Mouse (Mus musculus) thymus, adult 18-20 months (tissue): ENCODE data around the gene Spata22.
"Not testable (repeated sequence)": the region's sequence is repeated elsewhere in the genome, so short reads cannot be mapped to it uniquely, and the experiment has no call there.

Source experiments
- DNase-seq, 2 experiments: peaks; one replicate each; pipeline ENCODE4 v3.0.0; 2022; ENCODE audit warnings: mixed read lengths in 2 of 2

The Spata22 gene

DNA sequence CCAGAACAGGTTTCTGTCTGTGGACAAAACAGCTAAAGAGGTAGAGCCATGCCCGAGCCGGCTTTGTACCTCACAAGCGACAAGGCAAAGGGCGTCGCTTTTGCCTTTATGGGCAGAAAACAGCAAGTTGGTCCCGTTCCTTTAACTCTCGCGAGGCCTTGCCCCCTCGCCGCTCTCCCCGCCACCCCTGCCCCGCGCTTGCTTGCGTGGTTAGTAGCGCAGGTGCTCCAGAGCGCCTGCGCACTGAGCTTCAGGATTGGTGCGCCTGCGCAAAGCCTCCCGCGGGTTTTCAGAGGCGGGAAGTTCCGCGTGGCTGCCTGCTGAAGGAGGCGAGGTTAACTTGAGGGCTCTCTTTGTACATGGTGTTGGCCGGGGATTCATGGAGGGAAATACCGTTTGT lies at the start of gene Spata22, which contains the start of the genes Aspa and Gm49340:
Spata22 (plus strand) TSS at position 300 of the 400 bp plus-strand sequence.
Aspa (minus strand) TSS at position 155 of the 400 bp plus-strand sequence.
Gm49340 (plus strand) TSS at position 300 of the 400 bp plus-strand sequence.
- no peak for DNase-seq

DNA sequence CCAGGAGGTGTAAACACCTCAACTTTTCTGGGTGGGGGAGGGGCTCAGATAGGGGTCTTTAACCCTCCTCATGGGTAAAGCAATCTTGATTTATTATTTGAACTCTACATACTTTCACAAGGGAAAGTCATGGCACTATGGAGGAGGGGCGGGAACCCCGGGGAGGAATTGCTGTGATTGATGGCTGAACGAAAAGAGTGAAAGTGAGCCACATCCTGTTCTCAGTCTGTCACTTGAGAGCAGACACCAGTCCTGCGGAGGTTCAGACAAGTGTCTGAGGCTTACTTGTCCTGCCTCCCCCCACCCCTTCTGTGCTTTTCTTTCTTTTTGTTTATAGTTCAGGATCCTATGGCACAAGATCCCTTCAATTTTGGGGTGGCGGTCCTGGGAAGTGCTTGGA lies 48.8 kb upstream of the Spata22 start:
- DNase-seq = no peak

DNA sequence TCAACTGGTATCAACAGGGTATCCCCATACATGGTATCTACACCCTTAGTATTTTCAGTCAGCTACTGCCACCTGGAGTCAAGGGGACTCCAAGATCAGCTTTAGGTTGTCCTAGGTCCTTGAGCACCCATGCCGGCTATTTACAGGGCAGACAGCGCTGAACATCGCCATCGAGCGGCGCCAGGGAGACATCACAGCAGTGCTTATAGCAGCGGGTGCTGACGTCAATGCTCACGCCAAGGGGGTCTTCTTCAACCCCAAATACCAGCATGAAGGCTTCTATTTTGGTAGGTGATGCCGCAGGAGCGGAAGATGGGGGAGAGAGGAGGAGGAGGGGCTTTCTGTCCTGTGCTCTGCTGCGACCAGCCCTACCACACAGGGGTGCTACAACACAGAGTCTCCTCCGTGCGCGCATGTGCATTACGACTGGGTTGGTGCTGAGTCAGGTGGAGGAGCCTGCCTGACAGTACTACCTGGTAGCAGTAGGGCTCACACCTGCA lies 48.0 kb upstream of the Spata22 start:
- DNase-seq = peak; percentile 7 to 15

DNA sequence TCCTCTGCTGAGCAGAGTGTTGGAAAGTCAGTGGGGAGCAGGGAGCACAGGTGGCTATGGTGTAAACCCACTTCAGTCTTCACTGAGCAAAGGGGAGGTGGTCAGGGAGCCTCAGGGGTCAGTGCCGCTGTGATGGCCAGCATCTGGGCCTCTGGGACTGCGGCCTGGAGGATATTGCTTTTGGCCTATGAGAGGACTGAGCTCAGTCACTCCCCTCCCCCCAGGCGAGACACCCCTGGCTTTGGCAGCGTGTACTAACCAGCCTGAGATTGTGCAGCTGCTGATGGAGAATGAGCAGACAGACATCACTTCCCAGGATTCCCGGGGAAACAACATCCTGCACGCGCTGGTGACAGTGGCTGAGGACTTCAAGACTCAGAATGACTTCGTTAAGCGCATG lies 46.2 kb upstream of the Spata22 start:
- DNase-seq = no peak

DNA sequence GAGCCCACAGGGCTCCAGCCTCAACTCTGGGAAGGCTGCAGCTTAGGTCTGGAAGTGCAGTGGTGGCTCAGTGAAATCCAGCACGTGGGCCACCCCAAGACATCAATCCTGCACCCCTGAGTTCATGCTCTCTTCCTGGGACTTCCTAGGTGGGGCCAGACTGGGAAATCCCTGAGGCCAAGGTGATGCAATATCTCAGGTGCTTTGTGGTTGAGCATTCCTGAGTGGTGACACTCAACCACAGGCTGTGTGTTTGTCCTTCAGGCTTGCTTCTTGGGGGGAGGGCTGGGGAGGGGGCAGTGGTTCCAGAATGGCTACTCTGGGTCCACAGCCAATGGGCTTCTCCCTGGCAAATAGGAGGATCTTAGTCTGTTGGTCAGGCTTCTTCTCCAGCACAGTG lies 45.6 kb upstream of the Spata22 start:
- DNase-seq = no peak

DNA sequence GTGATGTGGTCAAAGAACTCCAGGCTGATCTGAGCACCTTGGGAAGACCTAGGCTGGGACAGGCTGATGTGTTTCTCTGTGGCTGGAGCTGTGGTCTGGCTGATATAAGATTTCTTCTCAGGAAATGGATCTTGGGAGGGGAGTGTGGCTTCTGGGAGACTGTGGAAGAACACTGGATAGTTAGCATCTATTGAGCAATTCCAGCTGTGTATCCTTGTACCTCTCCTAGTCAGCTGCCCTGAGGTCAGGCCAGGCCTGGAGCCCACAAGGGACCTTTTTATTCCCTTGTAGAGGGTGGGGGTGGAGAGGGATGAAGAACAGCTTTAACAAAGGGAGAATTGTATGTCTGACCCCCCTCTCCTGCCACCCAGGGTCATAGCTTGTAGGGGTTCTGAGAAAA lies 45.2 kb upstream of the Spata22 start:
- DNase-seq = no peak

DNA sequence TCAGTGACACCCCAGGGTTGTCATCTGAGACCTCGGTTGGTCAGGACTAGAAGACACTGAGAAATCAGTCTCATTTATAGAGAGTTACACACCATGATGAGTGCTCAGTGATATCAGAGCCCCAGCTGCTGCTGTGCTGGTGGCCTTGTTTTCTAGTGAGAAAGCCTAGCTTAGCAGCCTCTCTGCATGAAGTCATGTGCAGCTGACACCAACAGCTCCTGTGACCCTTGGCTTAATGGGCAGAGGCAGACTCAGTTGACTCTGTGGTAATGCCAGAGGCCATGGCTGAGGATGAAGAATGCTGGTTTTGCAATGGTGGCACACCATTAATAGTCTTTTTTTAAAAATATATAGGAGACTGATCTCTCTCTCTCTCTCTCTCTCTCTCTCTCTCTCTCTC lies 39.9 kb upstream of the Spata22 start:
- DNase-seq = no peak

DNA sequence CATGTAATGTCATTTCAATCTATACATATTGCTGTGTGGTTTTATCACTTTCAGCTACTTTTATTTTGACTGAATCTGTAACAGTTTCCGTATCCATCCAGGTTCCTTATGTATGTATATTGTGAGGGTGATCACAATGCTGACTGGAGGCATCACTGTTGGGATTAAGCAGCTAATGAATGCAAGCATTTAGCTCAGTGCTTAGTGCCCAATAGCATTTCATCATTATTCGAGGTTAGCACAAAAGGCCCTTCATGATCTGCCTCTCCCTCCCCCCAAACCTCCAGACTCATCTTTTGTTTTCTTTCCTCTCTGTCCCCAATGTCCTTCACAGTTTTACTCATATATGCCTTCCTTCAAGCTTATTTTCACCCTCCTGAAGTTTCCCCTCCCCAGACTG lies 26.4 kb upstream of the Spata22 start:
- DNase-seq = no peak

DNA sequence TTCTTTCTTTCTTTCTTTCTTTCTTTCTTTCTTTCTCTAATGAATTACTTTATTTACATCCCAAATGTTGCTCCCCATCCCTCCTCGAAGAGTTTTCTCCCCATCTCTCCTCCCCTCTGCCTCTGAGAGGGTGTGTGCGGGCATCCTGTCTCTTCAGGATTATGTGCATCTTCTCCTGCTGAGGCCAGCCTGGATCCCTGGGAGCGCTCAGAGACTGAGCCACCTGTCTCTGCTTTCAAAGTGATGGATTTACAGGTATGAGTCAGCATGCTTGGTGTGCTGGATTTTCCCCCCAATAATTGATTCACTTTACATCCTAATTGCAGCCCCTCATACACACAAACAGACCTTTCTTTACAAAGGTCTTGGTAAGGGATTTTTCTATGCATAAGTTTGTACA lies 13.6 kb upstream of the Spata22 start:
- DNase-seq = no peak

DNA sequence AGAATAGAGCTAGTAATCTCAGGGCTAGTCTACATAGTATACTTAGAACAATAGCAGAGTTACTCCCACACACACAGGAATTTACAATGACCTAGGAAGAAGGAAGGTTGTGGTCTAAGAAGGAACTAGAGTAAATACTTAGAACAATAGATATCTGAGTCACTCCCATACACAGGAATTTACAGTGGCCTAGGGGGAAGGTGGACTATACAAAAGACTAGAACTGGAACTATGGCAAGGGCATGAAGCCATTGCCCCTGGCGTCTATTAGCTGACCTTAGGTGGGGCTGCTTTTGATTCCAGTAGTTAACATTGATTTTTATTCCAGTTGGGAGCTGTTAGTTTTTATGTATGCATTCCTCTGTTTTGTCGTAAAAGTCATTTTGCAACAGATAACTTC lies 11.0 kb upstream of the Spata22 start:
- not testable (repeated sequence) for DNase-seq

DNA sequence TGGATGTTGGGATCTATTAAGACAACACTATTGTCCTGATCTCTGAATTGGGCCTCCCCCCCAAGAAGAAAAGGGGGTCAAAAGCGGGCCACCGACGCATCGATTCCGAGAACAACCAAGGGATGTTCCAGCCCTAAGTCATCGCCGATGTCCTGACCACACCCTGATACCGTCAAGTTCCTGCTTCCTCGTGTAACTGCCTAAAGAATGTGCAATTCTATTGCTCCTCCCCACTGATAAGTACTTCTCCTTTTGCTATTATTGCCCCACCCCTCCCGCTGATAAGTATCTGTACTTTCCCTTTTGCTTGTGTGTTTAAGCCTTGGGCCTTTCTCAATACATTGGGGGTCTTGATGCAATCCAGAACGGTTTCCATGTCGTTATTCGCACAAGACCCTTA lies 8.5 kb upstream of the Spata22 start:
- DNase-seq = not testable (repeated sequence)

DNA sequence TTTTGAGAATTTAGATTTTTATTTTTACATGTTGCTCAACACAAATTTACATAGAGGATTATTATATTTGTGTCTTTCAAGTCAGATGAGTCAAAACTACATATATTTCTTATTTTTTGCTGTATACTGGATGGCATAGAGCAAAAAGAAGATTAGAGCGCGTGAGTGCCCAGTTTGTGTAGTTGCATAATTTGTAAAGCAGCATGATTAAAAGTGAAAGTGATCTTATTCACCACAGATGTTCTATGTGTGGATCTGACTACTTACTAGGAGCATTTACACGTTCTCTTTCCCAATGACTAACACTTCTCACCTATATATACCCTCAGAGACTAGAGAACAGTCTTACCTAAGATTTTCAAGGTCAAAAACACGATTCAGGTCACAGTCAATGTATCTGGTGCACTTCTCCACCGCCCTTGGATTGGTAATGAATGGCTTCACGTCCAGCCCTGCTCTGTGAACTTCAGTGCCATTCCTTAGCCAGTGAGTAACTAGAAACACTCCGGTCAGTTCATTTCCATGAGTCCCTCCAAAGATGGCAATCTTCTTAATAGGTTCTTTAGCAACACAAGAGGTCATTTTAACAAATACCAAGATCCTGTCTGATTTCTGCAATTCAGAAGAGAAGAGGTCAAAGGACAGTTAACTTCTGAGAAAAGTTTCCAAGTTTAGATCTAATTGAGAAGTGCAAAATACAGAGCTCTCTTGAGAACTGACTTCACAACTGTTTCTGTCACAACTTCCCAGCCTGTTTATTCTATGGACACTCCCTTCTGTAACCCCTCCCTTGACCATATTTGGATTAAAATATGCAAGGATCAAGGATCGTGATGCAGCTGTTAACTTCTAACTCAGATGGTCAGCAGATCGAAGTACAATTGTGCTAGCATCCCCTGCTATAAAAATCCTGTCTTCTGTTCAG lies 5.4 kb upstream of the Spata22 start:
- no peak for DNase-seq

DNA sequence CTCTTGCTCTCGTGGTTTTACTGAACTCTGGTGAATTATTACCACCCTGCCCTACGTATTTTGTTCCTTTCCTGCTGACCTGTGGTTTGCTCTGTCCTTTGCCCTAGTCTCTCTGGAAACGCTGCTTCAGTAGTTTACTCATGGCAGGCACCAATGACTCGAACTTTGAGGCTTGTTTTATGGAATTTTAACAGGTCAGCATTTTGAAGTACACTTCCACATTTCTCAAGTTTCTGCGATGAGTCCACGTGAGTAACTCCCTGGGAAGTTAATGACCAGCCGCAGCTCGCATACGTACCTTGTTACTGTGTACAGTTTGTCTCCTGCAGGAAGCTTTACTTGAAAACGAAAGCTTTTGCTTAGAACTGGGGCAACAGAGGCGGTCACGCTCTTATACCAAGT lies 3.1 kb upstream of the Spata22 start:
- no peak for DNase-seq

DNA sequence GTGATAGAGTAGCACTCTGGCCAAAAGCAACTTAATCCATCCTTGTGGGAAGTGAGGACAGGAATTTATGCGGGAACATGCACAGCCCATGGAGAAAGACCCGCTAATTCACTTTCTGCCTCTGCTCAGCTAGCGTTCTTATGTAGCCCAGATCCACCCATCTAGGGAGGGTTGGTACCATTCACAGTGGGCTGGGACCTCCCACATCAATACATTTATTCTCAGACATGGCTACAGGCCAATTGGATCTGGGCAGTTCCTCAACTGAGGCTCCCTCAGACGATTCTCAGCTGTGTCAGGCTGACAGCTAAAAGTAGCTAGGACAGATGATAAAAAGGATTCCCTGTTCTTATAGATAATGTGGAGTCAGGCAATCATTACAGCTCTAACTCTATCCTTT lies 2.2 kb upstream of the Spata22 start:
- DNase-seq = no peak

DNA sequence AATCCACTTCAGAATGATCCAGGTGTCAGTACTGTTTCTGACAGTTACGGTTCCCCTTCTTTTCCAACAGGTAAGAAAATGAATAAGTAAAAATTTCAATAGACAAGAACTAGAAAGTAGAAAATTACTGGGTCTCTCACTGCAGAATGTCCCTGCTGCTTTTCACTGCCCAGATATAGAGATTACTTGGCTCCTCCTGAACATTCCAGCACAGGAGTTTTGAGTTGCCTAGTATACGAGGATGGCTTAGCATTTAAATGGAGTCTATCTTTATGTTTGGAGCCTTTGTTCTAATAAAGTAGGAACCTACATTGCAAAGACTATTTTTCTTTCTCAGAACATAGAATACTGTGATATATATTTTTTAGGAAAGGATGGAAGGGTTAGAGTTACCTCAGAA lies 3.8 kb downstream of the Spata22 start:
- no peak for DNase-seq

DNA sequence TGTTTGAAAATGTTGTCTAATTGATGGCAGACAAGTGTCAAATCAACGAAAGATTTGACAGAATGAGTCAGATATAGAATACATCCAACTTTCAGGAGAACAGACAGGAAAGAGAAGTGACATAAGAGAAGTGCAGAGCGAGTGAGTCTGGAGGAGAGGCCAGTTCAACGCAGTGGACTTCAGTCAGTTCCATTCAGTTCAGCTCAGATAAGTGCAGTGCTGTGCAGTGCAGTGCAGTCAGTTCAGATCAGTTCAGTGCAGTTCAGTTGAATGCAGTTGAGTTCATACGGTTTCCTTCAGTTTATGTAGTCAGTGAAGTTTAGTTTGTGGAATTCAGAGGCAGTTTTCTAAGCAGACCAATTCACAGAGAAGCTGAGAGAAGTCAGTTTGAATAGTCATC lies 7.4 kb downstream of the Spata22 start:
- no peak for DNase-seq

DNA sequence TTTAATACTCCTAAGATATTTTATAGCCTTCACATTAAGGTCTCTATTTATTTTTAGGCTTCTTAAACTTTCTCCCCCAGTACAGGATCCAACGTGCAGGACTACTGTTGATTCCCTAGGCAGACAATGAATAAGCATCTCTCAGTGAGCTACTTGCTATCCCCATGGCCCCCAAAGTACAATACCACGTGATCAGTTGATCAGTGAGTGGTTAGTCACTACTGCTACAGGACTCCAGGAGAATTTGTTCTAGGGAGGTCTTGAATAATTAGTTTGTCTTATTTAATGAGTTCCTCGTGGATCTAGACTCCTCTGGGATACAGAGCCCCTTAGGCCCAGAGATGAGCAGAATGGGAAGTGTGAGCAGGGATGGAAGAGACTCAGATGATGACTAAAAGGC lies 20.9 kb downstream of the Spata22 start, which contains the start of gene Olfr20:
Olfr20 (plus strand) TSS at position 301 of the 400 bp plus-strand sequence.
- no peak for DNase-seq

DNA sequence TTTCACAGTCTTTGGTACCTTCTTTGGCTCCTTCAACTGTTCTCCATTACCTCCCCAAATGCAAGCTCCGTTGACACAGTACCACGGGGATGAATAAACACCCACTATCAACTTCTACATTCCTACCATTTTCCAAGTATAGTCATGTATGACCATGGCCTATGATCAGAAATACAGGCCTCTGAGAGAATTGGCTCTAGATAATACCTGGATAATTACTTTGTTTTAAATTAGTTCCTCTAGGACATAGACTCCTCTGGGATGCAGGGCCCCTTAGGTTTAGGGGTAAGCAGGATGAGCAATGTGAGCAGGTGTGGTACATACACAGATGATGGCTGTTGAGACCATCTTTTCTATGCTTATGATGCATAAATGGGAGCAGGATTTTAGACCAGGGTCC lies 41.4 kb downstream of the Spata22 start, which contains the start of gene Olfr376:
Olfr376 (plus strand) TSS at position 301 of the 400 bp plus-strand sequence.
- DNase-seq = no peak

DNA sequence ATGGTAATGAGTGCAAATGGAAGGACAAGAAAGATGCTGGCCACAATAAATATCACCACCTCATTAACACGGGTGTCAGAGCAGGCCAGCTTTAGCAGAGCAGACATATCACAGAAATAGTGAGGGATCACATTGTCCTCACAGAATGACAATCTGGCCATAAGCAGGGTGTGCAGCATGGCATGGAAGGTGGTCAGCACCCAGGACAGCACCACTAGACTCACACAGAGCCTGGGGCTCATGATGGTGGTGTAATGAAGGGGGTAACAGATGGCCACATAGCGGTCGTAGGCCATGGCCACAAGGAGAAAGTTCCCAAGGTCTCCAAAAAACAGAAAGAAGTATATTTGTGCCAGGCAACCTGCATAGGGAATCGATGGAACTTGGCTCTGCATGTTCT lies 65.8 kb downstream of the Spata22 start:
- no peak for DNase-seq
